Mouse (Mus musculus) bone marrow, adult 2 months (tissue): ENCODE measurements at regions not wholly inside any gene's neighbourhood (a gene's known extent, or its start where the extent isn't known, plus 50 kb on each side); places are given as distances from the start of the nearest gene placed in this dataset.

Experiments
- CTCF ChIP-seq: fragments of 200-500 bp; IDR thresholded peaks from 2 replicates; pipeline ENCODE4 v1.5.1; 2011; ENCODE audit warnings: low read length, control low read depth; ENCODE audit not compliant: control insufficient read depth, insufficient read depth
- POLR2A ChIP-seq: fragments of 200-500 bp; IDR thresholded peaks from 2 replicates; pipeline ENCODE4 v1.6.1; 2011; ENCODE audit warnings: low read depth, mild to moderate bottlenecking, control low read depth, low read length, borderline replicate concordance; ENCODE audit not compliant: control insufficient read depth

- TF ChIP-seq CTCF (no peak), POLR2A (no peak)
Measured at GRCm38 (mm10) chr13:82883368-82883767, 620.5 kb upstream of the Mef2c start.
